Mouse (Mus musculus) kidney, postnatal 14 days (tissue): Measurements from ENCODE around the gene Zmpste24.
A peak's percentile ranks its signal among the peaks of the same experiment; 100 is the strongest.
"Not testable (repeated sequence)": the region's sequence is repeated elsewhere in the genome, so short reads cannot be mapped to it uniquely, and the experiment has no call there.

Experiments used
- DNase-seq: peaks from one replicate; pipeline ENCODE4 v3.0.0; 2022; ENCODE audit warnings: mixed read lengths

Gene Zmpste24

DNA sequence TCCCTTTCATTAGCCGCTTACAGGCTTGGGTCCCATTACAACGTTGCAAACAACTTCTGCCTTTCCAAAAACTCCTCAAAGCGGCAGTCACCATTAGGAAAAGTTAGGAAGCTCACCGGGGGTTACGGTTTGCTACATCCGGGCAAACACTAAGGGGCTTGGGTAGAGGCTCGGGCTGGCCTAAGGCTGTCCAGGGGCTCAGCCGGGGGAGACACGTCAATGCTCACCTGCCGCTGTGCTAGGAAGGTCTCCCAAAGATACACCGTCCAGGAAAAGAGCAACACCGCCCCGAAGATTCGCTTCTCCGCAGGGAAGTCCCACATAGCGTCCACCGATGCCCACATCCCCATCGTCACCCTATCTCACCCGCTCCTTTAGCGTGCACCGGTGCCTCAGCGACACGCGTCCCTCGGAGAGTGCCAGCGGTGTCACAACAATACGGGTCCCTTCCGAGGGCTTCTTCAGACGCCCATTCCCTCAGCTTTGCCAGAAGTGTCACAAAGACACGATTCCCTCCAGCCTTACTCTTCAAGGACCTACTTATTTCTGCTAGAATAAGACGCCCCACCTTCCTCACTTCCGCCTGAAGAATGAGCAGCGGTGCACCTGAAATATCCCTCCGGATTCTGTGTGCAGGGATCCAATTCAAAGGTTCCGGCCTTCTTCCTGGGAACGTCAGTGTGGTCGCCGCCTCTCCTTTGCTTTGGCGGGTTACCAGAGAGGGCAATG, at the start of gene Zmpste24:
Gene Zmpste24, minus strand, starts transcription at position 592 of the 729 bp plus-strand sequence.
- peak; percentile 89 for DNase-seq

DNA sequence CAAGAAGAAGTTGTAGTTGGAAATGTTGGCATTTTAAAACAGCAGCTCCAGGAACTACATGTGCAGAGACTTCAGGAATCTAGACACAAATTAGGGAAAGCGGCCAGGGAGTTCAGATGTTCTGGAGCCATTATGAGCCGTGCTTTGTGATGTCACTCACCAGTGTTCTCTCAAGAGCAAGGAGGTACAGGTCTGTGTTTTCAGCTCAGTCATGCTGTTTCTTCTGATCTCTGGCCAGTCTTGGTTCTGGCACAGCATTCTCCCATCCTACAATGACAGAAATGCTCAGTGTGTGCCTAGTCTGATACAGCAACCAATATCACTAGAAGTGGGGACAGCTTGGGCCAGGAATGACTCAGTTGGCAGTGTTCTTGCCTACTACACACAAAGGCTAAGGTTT, 11.1 kb upstream of the Zmpste24 start, which contains the start of gene Tmco2:
Gene Tmco2, minus strand, starts transcription at position 101 of the 400 bp plus-strand sequence.
- DNase-seq: no peak

DNA sequence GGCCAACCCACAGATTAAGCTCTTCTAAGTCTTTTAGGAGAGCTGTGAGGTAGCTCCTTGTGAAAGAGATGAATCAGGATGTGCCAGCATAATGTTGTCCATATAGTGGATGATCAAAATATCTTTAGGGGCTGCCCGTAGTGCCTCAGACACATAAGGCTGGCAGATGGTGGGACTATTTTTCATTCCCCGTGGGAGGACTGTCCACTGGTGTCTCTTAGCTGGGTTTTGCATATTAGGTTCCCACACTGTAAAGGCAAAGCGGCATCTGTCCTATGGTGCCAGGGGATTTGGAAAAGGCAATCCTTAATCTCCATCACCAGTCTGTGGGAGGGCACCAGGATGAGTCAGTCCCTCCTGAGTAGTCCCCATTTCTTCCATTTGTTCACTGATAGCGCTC, 5.3 kb upstream of the Zmpste24 start:
- no peak for DNase-seq

DNA sequence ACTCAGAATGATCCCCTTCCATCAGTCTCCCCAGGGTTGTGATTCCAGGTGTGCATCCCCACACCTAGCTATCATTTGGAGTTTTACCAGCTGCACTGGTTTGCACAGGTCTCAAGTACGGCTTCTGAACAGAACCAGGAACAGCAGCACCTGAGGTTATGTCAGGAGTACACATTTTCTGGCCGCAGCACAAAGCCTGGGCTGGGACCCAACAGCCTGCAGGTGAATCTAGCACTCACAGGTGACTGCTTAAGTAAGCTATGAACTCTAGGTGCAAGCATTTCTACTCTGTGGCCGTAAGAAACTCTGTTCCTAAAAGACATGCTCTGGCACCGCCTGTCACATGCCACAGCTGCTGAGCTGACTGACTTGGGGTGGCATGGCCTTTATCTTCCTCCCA, 7.8 kb downstream of the Zmpste24 start:
- peak; percentile 21 for DNase-seq

DNA sequence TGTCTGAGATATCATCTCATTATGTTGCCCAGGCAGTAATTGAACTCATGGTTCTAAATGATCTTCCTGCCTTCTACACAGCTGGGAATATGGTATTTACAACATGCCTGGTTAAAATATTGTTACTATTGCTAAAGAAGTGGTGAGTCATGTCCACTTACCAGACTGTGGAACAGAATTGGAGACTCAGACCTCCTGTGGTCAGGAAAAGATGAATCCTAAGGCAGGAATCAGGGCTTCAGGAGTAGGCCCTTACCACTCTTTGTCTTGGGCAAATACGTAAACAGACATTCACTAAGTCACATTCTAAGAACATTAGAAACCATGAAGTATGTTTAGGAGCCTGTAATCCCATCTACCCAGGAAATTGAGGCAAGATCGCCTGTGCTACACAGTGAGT, 9.3 kb downstream of the Zmpste24 start:
- no peak for DNase-seq

DNA sequence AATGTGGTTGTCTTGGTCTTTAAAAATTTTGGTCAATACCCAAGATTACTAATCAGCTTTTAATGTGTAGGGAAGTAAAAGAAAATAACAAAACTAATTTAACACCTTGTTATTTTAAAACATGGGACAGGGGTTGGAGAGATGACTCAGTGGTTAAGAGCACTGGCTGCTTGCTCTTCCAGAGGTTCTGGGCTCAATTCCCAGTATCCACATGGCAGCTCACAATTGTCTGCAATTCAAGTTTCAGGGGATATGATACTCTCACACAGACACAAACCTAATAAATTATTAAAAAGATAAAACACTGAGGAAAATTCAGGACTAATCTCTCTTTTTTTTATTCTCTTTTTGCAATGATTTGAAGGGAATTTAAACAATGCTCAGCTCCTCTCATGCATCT, 13.5 kb downstream of the Zmpste24 start:
- no peak for DNase-seq

DNA sequence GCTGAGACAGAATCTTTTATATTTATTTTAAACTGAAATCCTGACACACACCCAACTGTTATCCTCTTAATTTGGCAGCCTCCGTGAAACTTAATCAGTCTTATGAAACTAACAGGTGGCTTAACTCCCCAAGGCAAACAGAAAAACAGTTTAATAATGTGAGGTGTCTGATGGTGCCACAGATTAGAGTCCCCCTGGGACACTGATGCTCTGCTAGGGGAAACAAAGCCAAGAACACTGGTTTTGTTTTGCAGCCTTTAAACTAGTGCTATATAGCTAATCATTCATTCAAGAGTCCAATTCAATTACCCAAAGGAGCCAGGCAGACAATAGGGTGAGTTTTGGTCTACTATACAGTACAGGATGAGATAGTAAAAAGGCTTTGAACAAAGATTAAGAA, 17.6 kb downstream of the Zmpste24 start:
- DNase-seq: no peak

DNA sequence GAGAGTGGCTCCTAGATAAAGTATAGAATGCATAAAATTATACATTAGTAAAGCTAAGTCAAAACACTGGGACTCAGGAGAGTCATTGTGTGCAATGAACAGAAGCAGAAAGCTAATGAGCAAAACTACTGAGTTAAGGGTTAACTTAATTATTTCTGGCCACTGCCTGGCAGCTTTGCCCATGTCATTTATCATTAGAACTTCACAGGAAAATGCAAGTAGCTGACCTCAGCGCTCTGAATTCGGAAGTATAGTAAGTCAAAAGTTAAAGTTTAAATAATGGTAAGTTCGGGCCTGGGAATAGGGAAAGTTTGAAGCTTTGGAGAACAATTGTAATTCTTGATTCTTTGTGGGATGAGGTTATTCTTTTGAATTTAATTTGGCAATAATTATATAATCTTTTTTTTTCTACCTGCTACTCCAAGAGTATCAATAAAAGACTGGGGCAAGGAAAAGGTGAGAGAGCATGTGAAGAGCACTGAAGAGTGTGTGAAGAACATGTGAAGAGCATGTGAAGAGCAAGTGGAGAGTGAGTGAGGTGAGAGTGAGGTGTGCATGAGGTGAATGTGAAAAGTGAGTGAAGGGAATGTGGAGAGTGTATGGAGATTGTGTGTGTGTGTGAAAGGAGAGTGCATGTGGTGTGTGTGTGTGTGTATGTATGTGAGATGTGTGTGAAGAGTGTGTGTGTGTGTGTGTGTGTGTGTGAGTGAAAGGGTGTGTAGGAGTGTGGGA, 20.0 kb downstream of the Zmpste24 start:
- peak; percentile 48 for DNase-seq

DNA sequence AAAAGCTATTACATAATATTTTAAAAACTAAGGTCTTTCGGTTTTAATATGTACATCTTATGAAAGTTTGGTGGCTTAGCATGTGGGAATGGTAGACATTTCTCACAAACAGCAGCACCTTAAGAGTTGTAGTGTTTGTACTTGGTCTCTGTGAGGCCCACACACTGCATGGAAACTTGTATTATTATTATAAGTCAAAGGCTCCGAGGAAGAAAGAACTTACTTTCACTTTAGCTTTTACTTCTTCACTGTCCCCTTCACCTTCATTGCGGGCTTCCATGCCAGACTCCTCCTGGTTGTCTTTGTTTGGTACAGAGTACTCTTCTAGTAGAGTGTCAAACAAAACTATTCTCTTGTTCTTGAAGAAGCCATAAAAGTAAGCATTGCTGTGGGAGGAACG, 23.8 kb downstream of the Zmpste24 start:
- DNase-seq: no peak

DNA sequence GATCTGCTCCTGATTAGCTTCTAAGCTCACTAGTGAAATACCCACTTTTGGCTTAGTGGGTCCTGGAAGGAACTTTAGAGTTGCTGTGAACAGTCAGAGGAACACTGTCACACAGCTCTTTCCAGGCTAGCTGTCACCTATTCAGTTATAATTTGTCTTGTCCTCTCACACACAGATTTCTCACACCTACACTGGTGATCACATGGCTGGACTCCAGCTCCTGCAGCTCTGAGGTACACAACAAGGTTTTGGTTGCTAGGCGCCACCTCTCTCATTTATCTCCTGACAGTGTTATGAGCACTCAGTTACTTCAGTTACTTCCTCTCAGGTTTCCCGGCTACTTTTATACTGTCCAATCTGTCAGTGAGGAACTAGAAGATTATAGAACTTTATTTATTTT, 32.7 kb downstream of the Zmpste24 start:
- no peak for DNase-seq

DNA sequence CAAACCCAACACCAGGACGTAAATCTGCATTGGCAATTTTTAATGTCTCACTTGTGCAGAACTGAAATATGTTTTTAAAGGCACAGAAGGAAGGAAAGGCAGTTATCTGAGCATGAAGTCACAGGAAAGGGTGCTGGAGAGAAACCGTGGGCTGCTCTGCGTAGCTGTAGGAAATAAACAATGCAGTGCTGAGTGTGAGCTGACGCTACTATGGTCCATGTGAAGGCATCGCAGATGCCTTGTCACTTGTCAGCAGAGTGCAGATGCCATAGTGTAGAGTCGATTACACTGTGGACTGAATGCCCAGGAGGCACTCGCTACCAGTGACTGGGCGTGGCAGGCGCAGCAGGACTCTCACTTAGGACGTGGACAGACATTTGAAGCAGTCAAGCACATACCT, 38.8 kb downstream of the Zmpste24 start:
- DNase-seq: not testable (repeated sequence)

DNA sequence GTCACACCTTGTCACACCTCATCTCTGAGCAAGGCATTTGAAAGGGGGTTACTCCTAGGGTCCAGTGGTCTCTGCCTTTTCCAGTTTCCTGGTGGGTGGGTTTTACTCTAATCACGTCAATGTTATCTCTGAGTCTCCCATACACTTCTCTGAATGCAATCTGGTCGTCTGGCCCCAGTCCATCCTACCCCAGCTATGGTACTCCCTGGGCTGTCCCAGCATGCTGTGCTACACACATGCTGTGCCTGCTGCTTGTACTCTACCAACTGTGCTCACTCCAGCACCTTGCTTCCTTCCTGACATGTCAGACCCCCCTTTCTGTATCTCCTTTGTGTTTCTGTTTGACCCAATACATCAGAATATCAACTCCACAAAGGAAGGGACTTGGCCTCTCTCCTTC, 41.0 kb downstream of the Zmpste24 start:
- DNase-seq: no peak

DNA sequence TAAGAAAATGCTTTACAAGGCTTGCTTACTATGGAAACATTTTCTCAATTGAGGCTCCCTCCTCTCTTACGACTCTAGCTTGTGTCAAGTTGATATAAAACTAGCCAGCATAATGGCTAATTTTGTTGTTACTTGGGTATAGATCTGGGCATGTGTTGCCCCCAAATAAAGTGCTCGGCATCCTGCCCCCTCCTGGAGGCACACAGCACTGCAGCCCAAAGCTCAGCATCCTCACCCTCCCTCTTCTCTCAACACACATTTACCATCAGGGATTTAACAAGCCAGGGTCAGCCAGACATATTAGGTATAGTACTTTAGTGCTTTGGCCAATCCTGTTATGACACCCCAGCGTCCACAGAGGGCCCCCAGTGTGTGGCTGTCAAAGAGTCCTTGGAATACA, 41.7 kb downstream of the Zmpste24 start:
- DNase-seq: no peak

DNA sequence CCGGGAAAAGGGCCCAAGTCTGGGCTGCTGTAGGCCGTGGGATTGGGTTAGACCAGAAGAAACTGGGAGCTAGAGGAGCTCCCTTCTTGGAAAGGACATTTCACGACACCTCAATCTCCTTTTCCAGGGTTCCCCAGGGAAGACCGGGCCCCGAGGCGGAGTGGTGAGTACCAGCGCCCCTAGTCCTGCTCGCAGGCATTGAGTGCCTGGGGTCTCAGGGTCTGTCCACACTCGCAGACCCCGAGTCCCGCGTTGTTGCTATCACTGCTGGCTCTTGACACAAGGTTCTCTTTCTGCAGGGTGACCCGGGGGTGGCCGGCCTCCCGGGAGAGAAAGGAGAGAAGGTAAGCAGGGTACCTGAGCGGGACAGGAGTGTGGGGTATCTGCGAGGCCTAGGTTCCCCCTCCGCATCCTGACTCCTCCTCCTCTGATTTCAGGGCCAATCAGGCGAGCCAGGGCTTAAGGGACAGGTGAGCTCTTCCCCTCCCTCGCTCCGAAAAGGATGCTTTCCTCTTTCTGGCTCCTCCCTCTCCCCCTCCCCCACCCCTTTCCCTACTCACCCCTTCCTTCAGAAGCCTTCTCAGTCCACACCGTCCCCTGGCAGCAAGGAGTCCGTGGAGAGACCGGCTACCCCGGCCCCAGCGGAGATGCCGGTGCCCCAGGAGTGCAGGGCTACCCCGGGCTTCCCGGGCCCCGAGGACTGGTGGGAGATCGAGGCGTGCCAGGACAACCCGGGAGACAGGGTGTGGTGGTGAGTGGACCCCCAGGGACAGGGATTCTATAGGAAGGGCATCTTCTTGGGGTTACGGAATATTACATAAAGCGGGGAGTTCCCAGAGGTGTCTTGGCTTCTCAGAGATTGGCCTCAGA, 45.4 kb downstream of the Zmpste24 start:
- no peak for DNase-seq

DNA sequence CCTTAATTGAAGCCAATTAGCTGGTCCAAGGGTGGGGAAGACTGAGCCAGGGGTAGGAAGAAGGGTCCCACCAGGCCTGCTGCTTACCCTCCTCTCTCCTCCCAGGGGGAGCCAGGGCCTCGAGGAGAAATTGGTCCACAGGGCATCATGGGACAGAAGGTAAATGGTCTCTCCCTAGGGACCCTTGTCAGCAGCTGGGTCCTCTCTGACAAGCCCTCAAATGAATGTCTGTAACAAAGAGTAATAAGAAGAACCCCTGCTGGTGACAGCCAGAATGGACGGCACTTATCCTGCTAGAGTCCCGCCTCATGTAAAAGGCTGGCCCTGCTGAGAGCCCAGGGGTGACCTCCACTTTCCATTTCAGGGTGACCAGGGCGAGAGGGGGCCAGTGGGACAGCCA, 46.2 kb downstream of the Zmpste24 start:
- DNase-seq: no peak

DNA sequence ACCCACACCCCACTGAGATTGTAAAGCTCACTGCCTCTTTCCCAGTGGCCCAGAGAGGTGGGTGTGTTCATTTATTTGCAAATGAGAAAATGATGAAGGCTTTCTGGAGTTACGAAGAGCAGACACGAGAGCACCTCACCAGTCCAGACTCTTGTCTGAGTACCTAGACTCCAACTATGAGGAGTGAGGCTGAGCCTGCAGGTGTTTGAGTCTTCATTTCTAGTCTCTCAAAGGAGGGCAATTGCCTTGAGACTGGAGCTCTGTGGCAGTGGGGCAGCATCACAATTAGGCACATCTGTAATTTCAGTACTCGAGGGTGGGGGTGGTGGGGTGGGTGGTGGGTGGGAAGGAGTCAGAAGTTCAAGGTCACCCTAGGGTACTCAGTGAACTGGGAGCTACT, 55.1 kb downstream of the Zmpste24 start:
- no peak for DNase-seq

DNA sequence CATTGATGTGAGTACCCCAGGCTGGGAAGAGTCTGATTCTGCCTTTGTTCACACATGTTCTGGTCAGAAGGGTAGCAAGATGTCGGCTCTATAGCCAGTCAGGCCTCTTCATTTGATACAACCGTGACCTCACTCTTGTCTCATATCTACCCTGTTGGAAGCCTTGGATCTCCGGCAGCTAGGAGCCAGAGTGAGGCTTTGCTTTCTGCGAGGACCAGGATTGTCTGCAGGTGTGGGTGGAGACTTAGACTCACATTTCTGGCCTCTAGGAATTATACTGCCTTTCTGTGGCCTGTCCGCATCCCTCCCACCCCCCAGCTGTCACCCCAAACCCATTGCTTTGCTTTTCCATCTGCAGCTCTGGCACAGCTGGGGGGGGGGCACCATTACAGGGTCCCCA, 55.6 kb downstream of the Zmpste24 start:
- DNase-seq: no peak

DNA sequence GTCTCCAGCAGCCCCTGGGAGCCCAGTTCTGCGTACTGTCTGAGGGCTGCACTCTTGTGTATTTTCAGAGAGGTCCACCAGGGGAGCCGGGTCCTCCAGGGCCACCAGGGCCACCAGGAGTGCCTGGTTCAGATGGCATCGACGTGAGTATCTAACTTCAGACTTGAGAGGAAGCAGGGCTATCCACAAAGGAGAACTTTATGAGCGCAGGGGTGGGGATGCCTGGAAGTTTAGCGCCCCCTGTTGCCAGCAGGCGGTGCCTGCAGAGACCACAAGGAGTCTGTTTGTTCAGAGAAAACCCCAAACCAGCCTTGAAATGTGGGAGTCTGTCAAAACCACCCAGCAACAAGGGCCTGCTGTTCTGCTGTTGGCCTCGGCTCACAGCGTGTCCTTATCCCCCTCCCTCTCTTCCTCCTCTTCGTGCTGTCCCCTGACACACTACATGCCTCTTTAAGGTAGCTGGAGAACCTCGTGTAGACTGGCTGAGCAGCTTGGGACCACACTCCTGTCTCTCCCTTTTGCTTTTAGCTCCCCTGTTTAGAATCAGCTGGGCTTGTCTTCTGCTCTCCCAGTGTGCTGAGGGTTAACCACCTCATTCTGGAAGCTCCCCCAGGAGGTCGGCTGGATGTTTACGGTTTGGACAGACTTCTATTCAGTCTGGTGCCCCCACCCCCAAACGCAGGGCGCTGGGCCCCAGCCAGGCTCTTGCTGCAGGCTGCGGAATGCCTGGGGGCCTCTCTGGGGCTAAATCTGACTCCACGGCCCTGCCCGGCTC, 57.0 kb downstream of the Zmpste24 start:
- peak; percentile 60 for DNase-seq

DNA sequence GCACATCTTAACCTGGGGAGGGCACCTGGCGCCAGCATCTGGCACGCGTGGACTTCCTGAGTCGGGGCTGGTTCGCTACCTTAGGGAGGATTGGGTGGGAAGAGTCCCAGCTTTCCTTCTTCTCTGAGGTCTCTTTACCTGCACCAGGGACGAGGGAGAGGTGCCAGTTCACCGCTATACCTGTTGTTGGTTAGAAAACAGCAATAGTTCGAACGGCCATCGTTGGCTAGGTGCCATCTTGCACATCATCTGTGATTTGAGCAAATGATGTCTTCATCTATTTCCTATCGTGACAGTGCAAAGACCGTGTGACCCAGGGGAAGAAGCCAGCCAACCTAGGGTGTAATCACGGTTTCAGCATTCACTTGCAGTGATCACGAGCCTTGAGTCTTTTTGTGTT, 57.7 kb downstream of the Zmpste24 start:
- DNase-seq: no peak

DNA sequence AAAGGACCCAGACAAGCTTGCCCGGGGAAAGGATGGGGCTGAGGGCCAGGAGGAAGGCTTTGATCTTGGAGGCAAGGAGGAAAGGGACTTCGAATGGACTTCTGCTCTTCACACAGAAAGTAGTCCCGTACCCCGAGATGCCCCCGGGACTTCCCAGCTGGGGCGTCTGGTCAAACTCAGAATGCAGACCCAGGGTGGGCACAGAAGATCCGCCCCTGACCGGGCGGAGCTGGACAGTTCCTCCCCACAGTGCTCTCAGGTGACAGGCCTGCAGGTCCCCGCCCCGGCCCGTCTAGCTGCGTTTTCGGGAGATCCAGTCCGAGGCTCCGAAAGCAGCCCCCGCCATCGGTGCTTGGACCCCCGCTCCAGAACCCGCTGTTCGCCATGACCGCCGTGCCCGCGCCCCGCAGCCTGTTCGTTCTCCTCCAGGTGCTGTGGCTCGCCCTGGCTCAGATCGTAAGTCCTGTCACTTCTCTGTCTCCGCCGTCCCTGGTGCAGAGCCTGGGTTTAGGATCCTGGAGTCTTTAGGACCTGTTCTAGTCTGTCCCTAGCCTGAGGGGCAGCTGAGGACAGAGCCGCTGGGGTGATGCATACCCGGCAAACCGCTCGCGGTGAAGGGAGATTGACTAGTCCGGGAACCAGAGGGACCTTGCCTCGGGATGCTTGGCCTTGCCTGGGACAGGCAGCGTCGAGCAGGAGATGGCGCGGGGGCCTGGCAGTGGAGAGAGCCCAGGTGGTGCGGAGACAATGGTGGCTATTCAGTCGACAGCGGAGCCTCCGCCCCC, 58.5 kb downstream of the Zmpste24 start, which contains the start of gene Col9a2:
Gene Col9a2, plus strand, starts transcription at position 55 of the 785 bp plus-strand sequence.
- DNase-seq: no peak

DNA sequence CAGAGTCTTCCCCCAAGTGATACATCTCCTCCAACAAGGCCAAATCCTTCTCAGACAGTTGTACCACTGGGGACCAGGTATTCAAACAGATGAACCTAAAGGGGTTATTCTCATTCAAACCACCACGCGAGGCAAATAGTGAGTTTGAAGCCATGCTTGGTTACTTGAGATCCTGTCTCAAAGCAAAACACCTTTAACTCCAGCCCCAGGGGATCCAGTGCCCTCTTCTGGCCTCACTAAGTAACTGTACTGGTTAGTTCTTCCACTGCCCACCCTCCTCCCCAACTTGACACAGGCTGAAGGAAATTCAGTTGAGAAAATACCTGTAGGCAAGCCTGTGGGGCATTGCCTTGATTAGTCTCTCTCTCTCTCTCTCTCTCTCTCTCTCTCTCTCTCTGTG, 65.0 kb downstream of the Zmpste24 start:
- no peak for DNase-seq

DNA sequence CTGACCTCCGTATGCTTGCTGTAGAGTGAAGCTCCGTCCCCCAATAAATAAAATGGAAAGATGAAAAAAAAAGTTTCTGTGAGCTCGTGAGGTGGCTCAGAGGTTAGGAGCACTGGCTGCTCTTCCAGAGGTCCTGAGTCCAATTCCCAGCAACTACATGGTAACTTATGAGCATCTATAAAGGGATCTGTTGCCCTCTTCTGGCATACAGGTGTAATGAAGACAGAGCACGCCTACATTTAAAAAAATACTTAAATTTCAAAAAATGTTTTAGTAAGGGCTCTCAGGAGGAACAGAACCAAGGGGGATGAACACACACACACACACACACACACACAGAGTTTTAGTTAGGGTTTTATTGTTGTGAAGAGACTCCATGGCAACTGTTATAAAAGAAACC, 66.6 kb downstream of the Zmpste24 start:
- no peak for DNase-seq
